Mouse (Mus musculus): ENCODE measurements around the gene Prr5l.

The Prr5l gene

GRCm38 (mm10) chr2:101882998-101883397, at the start of gene Prr5l:
TSS of gene Prr5l (minus strand) at chr2:101883027.
- DNase-seq, result no peak

- no peak for DNase-seq
Observed at GRCm38 (mm10) chr2:101932169-101932936, 49.5 kb upstream of the Prr5l start.

- no peak for DNase-seq
Observed at GRCm38 (mm10) chr2:101925591-101926188, 42.9 kb upstream of the Prr5l start.

- no peak for DNase-seq
Observed at GRCm38 (mm10) chr2:101925183-101925582, 42.4 kb upstream of the Prr5l start.

- DNase-seq, result no peak
Observed at GRCm38 (mm10) chr2:101923181-101923580, 40.4 kb upstream of the Prr5l start.

GRCm38 (mm10) chr2:101922302-101922701, 39.5 kb upstream of the Prr5l start:
- no peak for DNase-seq

- DNase-seq, result no peak
Observed at GRCm38 (mm10) chr2:101920136-101920554, 37.3 kb upstream of the Prr5l start.

- no peak for DNase-seq
Observed at GRCm38 (mm10) chr2:101918518-101918917, 35.7 kb upstream of the Prr5l start.

GRCm38 (mm10) chr2:101909326-101910080, 26.7 kb upstream of the Prr5l start:
- DNase-seq, result no peak

GRCm38 (mm10) chr2:101908773-101909172, 25.9 kb upstream of the Prr5l start:
- no peak for DNase-seq

GRCm38 (mm10) chr2:101907386-101908022, 24.7 kb upstream of the Prr5l start:
- DNase-seq, result no peak

GRCm38 (mm10) chr2:101906379-101906690, 23.5 kb upstream of the Prr5l start:
- DNase-seq, result no peak

GRCm38 (mm10) chr2:101905534-101906378, 22.9 kb upstream of the Prr5l start:
- peak; percentile 47 to 65 for DNase-seq

- DNase-seq, result no peak
Observed at GRCm38 (mm10) chr2:101902196-101902595, 19.4 kb upstream of the Prr5l start.

- no peak for DNase-seq
Observed at GRCm38 (mm10) chr2:101896425-101897204, 13.8 kb upstream of the Prr5l start.

- no peak for DNase-seq
Observed at GRCm38 (mm10) chr2:101894126-101894525, 11.3 kb upstream of the Prr5l start.

GRCm38 (mm10) chr2:101891143-101891542, 8.3 kb upstream of the Prr5l start:
- no peak for DNase-seq

- no peak for DNase-seq
Observed at GRCm38 (mm10) chr2:101888886-101889285, 6.1 kb upstream of the Prr5l start.

GRCm38 (mm10) chr2:101885768-101886438, 3.1 kb upstream of the Prr5l start, which contains the start of gene Commd9:
TSS of gene Commd9 (plus strand) at chr2:101886247.
- DNase-seq, result peak; percentile 89 to 92

GRCm38 (mm10) chr2:101884286-101884685, 1.5 kb upstream of the Prr5l start:
- DNase-seq, result no peak

Data from spleen, adult 18-20 months (tissue).